16 mouse cellular contexts compared by ENCODE assay signal in genomic region chr9:17611146-17611545, GRCm38 (mm10).
"Had no signal": no experiment of that assay in that cellular context is flagged by ENCODE, and none has a peak within 500 bp of the region (broad histone marks: within the 10 kb centered on the region; RNA-seq: fewer than 3 reads in every experiment).

No protein-coding gene starts in this region.

- DNase-seq: heart, postnatal 10 days; heart, postnatal 14 days; heart, postnatal 36 days; heart, postnatal 4 days; kidney, adult 11 months; kidney, adult 18-20 months; kidney, adult 2 months; kidney, adult 8-10 months; kidney, adult 9 months; kidney, postnatal 10 days; kidney, postnatal 14 days; kidney, postnatal 25 days; kidney, postnatal 36 days; kidney, postnatal 4 days; layer of hippocampus, adult 9-11 months; layer of hippocampus, postnatal 36 days had no signal
